Mouse (Mus musculus) liver, adult (tissue): Measurements from ENCODE around the gene Zcchc8.

Experiments
- GATA4 ChIP-seq: IDR thresholded peaks from 2 replicates; pipeline ENCODE4 v1.6.1; 2014; ENCODE audit warnings: mild to moderate bottlenecking, low read length; ENCODE audit not compliant: insufficient replicate concordance

The Zcchc8 gene

GRCm38 (mm10) chr5:123664329-123664728 is 56.6 kb downstream of the Zcchc8 start:
- TF ChIP-seq GATA4, result no peak

- TF ChIP-seq GATA4, result peak; percentile 97
Observed at GRCm38 (mm10) chr5:123662059-123662458, 58.8 kb downstream of the Zcchc8 start.

GRCm38 (mm10) chr5:123661602-123662001 is 59.3 kb downstream of the Zcchc8 start:
- TF ChIP-seq GATA4, result no peak

GRCm38 (mm10) chr5:123657651-123658050 is 63.2 kb downstream of the Zcchc8 start:
- TF ChIP-seq GATA4, result no peak

- peak; percentile 92; the same call in 1 of the 2 replicates for TF ChIP-seq GATA4
Observed at GRCm38 (mm10) chr5:123654937-123655336, 66.0 kb downstream of the Zcchc8 start.

- no peak for TF ChIP-seq GATA4
Observed at GRCm38 (mm10) chr5:123653287-123653801, 67.6 kb downstream of the Zcchc8 start.

- TF ChIP-seq GATA4, result no peak
Observed at GRCm38 (mm10) chr5:123650825-123651224, 70.1 kb downstream of the Zcchc8 start.
